Mouse (Mus musculus) embryonic fibroblast, embryonic 13.5 days (primary cell): ENCODE data around the gene Map3k4. TPM values are rescaled to one million over a fixed set of nuclear protein-coding genes. Genes with fewer than 3 reads are reported as not detected.
A peak's percentile ranks its signal among the peaks of the same experiment; 100 is the strongest.
"Not testable (repeated sequence)": the region's sequence is repeated elsewhere in the genome, so short reads cannot be mapped to it uniquely, and the experiment has no call there.

Source experiments
- H3K27ac ChIP-seq: 2 replicates; pipeline ENCODE4 v1.5.1; 2012; ENCODE audit warnings: low read length, control low read depth, inconsistent platforms; ENCODE audit not compliant: insufficient read depth
- H3K4me1 ChIP-seq: 2 replicates; pipeline ENCODE4 v1.6.1; 2011; ENCODE audit warnings: low read length; ENCODE audit not compliant: control insufficient read depth, insufficient read depth
- H3K4me3 ChIP-seq: 2 replicates; pipeline ENCODE4 v1.5.1; 2011; ENCODE audit warnings: mild to moderate bottlenecking, control low read depth, low read length; ENCODE audit not compliant: insufficient read depth
- CTCF ChIP-seq: IDR thresholded peaks from 2 replicates; pipeline ENCODE4 v1.5.1; 2011; ENCODE audit warnings: mild to moderate bottlenecking, control low read depth, low read length, moderate library complexity, borderline replicate concordance; ENCODE audit not compliant: insufficient read depth
- POLR2A ChIP-seq: IDR thresholded peaks from 2 replicates; pipeline ENCODE4 v1.6.1; 2011; ENCODE audit warnings: low read depth, mild to moderate bottlenecking, control low read depth, low read length, moderate library complexity
- polyA plus RNA-seq: library from polyadenylated mRNA; stranded (reverse); fragments of >200 nt; gene quantifications from 2 replicates; pipeline ENCODE4 v1.2.4, GENCODE M21; 2011; ENCODE audit warnings: low read depth; ENCODE audit not compliant: missing spikeins, insufficient read length

The Map3k4 gene
- polyA plus RNA-seq, 1 experiment, result 14.8 TPM

DNA sequence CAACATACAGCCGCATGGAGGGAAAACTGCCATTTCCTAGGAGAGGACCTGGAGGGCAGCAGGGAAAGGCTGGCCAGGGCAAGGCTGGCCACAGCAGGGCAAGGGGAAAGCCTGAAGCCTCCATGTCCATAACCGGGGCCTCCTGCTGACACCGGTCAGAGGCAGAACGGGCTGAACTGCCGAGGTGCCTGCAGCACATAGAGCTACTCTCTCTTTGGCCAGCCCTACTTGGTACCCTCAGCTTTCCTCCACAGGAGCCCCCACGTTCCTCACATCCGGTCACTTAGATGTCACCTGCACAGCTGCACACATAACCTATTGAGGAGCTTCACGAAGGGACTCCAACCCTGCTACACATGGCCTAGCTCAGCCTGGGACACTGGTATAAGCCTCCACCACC, 9.5 kb downstream of the Map3k4 start:
- Histone ChIP-seq H3K4me3 (no peak overlapping the region), H3K4me1 (no peaks in the 10 kb centered on the region), H3K27ac (no peak overlapping the region)
- TF ChIP-seq POLR2A (no peak), CTCF (no peak)

DNA sequence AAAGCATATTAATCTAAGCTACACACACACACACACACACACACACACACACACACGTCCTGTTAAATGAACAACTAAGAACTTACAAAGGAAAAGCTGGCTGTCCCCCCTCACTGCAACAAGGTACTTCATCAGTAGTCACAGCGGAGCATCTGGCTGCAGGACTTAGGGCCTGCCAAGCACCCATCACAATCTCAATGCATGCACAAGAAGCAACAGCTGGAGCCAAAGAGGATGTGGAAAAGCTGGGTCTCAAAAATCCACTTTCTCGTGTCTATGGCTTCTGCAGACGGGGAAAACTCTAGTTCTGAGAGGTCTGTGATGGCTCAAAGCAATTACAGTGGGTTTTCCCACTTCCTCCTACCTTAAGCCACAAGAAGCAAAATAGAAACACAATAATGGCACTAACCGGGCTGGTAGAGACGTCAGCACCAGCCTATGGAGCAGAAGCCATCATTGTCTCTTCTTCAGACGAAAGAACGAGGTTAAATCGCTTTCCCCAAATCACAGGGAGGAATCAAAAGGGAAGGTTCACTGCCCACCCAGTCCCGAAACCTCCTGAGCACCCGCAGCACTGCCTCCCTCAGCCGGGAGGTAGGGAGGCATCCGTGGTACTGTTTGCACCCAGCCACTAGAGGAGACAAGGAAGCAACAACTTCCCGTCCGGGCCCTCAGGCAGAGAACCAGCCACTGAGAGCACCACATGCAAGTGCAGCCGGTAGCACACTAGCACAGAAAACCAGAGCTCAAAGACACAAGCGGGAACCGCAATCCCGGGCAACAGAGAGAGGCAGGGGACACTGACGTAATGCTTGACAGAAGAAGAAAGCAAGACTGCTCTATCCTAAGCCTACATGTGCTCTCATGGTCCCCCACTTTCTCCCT, 11.1 kb downstream of the Map3k4 start:
- Histone ChIP-seq H3K4me3 (no peak overlapping the region), H3K27ac (no peak overlapping the region), H3K4me1 (no peaks in the 10 kb centered on the region)
- TF ChIP-seq CTCF, result no peak
- no peak for TF ChIP-seq POLR2A

GRCm38 (mm10) chr17:12304658-12305057, 13.9 kb downstream of the Map3k4 start:
- H3K27ac ChIP-seq, result no peak overlapping the region
- no peak overlapping the region for H3K4me3 ChIP-seq
- peaks cover 4% of the 10 kb centered on the region; the same call in 1 of the 2 replicates for H3K4me1 ChIP-seq
- TF ChIP-seq POLR2A, result no peak
- no peak for TF ChIP-seq CTCF

DNA sequence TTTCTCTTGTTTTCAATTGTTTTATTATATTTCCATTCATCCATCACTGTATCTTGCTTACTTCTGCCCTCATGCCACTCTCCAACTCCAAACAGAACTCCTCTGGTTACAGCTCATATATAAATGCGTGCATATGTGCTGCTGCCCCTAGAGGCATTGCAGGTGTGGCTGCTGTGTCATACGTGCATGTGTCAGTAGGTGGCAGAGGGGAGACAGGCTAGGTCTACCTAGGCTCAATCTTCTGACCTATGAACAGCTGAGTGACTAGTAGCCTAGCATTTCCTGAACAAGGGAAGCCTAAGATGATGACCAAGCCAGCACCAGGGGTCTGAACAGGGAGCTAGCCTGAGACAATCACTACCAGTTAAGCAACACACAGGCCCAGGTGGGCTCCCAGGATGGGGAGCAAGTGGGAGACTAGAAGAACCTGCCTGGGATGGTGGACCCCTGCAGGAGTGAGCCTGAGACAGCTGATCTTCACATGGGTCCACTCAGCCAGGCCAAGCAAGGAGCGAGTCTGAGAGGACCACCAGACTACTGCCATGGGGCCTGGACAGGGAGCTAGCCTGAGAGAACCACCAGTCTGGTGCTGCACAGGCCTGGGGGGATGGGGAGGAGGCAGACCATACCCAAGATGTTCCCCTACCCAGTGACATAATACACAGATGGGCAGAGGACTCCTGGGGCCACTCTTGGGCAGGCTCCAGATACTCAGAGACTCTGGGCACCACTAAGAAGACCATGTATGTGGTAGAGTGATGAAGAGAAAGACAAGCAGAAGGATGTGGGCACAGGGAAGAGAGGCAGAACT, 17.5 kb downstream of the Map3k4 start:
- Histone ChIP-seq H3K4me3 (no peak overlapping the region), H3K27ac (no peak overlapping the region), H3K4me1 (peaks cover 8% of the 10 kb centered on the region)
- TF ChIP-seq CTCF, result peak; percentile 90; the same call in 1 of the 2 replicates
- TF ChIP-seq POLR2A, result no peak

DNA sequence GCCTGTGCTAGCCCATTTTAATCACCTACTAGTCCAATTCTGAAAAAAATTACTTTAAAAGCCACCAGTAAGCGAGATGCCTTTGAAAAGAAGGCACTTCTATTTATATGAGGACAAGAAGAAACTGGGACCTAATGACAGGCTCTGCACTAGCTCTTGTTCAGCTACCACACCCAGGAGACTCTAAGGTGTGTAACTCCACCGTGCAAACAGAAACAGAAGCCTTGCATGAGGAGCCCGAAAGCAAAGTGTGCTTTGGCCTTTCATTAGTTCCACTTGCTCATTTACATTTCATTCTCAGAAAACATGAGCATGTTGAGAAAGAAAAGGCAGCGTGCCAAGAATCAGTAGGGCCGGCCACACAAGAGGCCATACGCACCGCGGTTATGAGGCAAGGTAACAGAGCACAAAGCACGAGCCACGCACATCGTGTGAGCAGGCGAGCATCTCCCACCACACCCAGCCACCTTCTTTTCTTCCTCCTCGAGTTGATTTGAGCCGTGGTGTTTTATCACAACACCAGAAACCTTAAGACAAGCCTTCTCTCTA, 18.4 kb downstream of the Map3k4 start:
- H3K4me1 ChIP-seq, result peaks cover 8% of the 10 kb centered on the region
- H3K27ac ChIP-seq, result no peak overlapping the region
- no peak for TF ChIP-seq POLR2A
- TF ChIP-seq CTCF, result no peak
- no peak overlapping the region for H3K4me3 ChIP-seq

DNA sequence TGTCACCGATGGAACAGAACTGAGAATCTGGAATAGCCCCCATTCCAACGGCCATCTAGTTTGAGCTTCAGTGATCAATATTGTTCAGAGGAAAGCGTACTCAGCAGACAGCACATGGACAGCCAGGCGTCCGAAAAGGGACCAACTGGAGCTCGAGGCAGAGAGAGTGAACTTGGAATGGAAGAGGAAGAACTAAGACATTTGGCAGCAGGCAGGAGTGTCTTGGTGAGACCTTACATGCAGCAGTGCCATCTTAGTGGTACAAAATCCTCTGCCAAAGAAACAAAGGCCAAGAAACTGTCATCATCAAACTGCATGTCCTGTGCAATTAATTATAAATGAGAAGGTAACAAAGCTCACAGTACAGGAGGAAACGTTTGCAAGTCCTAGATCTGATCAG, 19.2 kb downstream of the Map3k4 start:
- no peak overlapping the region for H3K27ac ChIP-seq
- TF ChIP-seq POLR2A (no peak), CTCF (no peak)
- H3K4me3 ChIP-seq, result no peak overlapping the region
- peaks cover 13% of the 10 kb centered on the region for H3K4me1 ChIP-seq

- Histone ChIP-seq H3K4me1 (peaks cover 23% of the 10 kb centered on the region), H3K4me3 (no peak overlapping the region), H3K27ac (no peak overlapping the region)
- TF ChIP-seq CTCF, result no peak
- TF ChIP-seq POLR2A, result no peak
Observed at GRCm38 (mm10) chr17:12297978-12298377, 20.6 kb downstream of the Map3k4 start.

DNA sequence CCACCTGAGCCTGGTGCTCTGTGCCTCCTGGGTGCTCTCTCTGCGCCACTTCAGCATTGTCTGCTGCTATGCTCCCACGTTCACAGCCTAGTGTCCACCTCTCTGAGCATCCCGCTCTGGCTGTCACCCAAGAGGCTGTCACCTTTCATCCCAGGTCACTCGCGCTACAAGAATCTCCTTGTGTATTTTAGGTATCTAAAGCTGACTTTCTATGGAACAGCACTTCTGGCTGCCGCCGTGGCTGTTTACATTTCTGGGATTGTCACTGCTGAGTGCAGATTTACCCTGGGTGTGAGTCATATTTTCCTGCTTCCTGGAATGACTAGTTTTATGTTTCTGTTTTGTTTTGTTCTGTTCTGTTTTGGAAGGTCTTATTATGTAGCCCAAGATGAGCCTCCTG, 21.3 kb downstream of the Map3k4 start:
- H3K4me3 ChIP-seq, result no peak overlapping the region
- peaks cover 26% of the 10 kb centered on the region for H3K4me1 ChIP-seq
- H3K27ac ChIP-seq, result no peak overlapping the region
- TF ChIP-seq CTCF, result no peak
- TF ChIP-seq POLR2A, result no peak

- not testable (repeated sequence) for H3K4me3 ChIP-seq, H3K27ac ChIP-seq
- H3K4me1 ChIP-seq, result peaks cover 31% of the 10 kb centered on the region
Observed at GRCm38 (mm10) chr17:12295926-12296325, 22.7 kb downstream of the Map3k4 start.

GRCm38 (mm10) chr17:12294424-12294823, 24.2 kb downstream of the Map3k4 start:
- Histone ChIP-seq H3K27ac (no peak overlapping the region), H3K4me1 (peaks cover 28% of the 10 kb centered on the region), H3K4me3 (no peak overlapping the region)
- TF ChIP-seq POLR2A (no peak), CTCF (no peak)
